9 mouse cellular contexts compared by ENCODE assay signal in genomic region chr19:21135297-21135997, GRCm38 (mm10).
A peak's percentile ranks its signal among the peaks of the same experiment; 100 is the strongest.
DNase-seq lines count a peak whose midpoint lies in the region; ATAC-seq and TF ChIP-seq lines count a peak whose summit lies in the region.
"Had no signal": no experiment of that assay in that cellular context is flagged by ENCODE, and none has a peak within 500 bp of the region (broad histone marks: within the 10 kb centered on the region; RNA-seq: fewer than 3 reads in every experiment).

No protein-coding gene starts in this region.

- no peak for TF ChIP-seq EP300 in stomach, postnatal 0 days (optimal IDR thresholded peaks at IDR 0.05)

- no peak for TF ChIP-seq CTCF in stomach, postnatal 0 days (IDR thresholded peaks at IDR 0.05; ENCODE audit: low read depth)

- DNase-seq in cerebellum, adult 11-12 months, result peak; percentile 85
- DNase-seq in cerebellum, postnatal 14 days, result peak; percentile 93
- no peak for DNase-seq in liver
- no peak for DNase-seq in ovary, postnatal 36 days (ENCODE audit: low spot score)
- no peak for DNase-seq in stomach, postnatal 0 days (ENCODE audit: low spot score)
- DNase-seq in adrenal gland, adult 2 months, result no peak
- DNase-seq: kidney, adult 11 months had no signal

- H3K4me3 ChIP-seq in hindbrain, embryonic 16.5 days (ENCODE audit: low read length), result no peak overlapping the region
- H3K4me3 ChIP-seq in neural tube, embryonic 12.5 days, result no peak overlapping the region
- H3K4me3 ChIP-seq in stomach, postnatal 0 days (ENCODE audit: low read depth, low read length), result no peak overlapping the region

- no peaks in the 10 kb centered on the region for H3K27me3 ChIP-seq in hindbrain, embryonic 16.5 days (replicated peaks; ENCODE audit: control insufficient read depth, insufficient read depth, low read length)
- H3K27me3 ChIP-seq in neural tube, embryonic 12.5 days (replicated peaks), result no peaks in the 10 kb centered on the region
- no peaks in the 10 kb centered on the region for H3K27me3 ChIP-seq in stomach, postnatal 0 days (ENCODE audit: control insufficient read depth, insufficient read depth, low read length)

- WGBS in hindbrain, embryonic 16.5 days, result 12% methylated on average over 6 of the region's 6 CpGs
- 32% methylated on average over 6 of the region's 6 CpGs for WGBS in neural tube, embryonic 12.5 days
- 45% methylated on average over 6 of the region's 6 CpGs for WGBS in stomach, postnatal 0 days

- H3K4me1 ChIP-seq in hindbrain, embryonic 16.5 days (ENCODE audit: control insufficient read depth, insufficient read depth, low read depth, low read length), result peaks cover 7% of the 10 kb centered on the region; the same call in 1 of the 2 replicates
- peaks cover 12% of the 10 kb centered on the region; the same call in 1 of the 2 replicates for H3K4me1 ChIP-seq in neural tube, embryonic 12.5 days
- H3K4me1 ChIP-seq in stomach, postnatal 0 days (replicated peaks; ENCODE audit: control insufficient read depth, insufficient read depth), result no peaks in the 10 kb centered on the region

- no peak overlapping the region for H3K9ac ChIP-seq in hindbrain, embryonic 16.5 days (ENCODE audit: low read depth, low read length)
- no peak overlapping the region for H3K9ac ChIP-seq in neural tube, embryonic 12.5 days
- no peak overlapping the region for H3K9ac ChIP-seq in stomach, postnatal 0 days (ENCODE audit: low read length)

- no peaks in the 10 kb centered on the region for H3K36me3 ChIP-seq in hindbrain, embryonic 16.5 days (ENCODE audit: control insufficient read depth, insufficient read depth, low read length)
- H3K36me3 ChIP-seq in neural tube, embryonic 12.5 days, result no peaks in the 10 kb centered on the region
- no peaks in the 10 kb centered on the region for H3K36me3 ChIP-seq in stomach, postnatal 0 days (ENCODE audit: control insufficient read depth, insufficient read depth, low read length)

- peak; percentile 92 for ATAC-seq in hindbrain, embryonic 16.5 days
- ATAC-seq in neural tube, embryonic 12.5 days (ENCODE audit: low FRiP score, low read depth), result peak; percentile 89
- no peak for ATAC-seq in stomach, postnatal 0 days (ENCODE audit: low FRiP score, low TSS enrichment)

- peak overlapping the region; percentile 26; the same call in 1 of the 2 replicates for H3K27ac ChIP-seq in hindbrain, embryonic 16.5 days (ENCODE audit: low read depth, low read length)
- no peak overlapping the region for H3K27ac ChIP-seq in neural tube, embryonic 12.5 days
- H3K27ac ChIP-seq in stomach, postnatal 0 days (replicated peaks), result no peak overlapping the region

- H3K4me2 ChIP-seq in hindbrain, embryonic 16.5 days (ENCODE audit: low read length), result no peak overlapping the region
- H3K4me2 ChIP-seq in neural tube, embryonic 12.5 days (replicated peaks), result peak overlapping the region; percentile 16; the same call in 1 of the 2 replicates
- no peak overlapping the region for H3K4me2 ChIP-seq in stomach, postnatal 0 days (replicated peaks; ENCODE audit: low read depth)

- no peaks in the 10 kb centered on the region for H3K9me3 ChIP-seq in hindbrain, embryonic 16.5 days (ENCODE audit: control insufficient read depth, low read length)
- no peaks in the 10 kb centered on the region for H3K9me3 ChIP-seq in neural tube, embryonic 12.5 days
- H3K9me3 ChIP-seq in stomach, postnatal 0 days (ENCODE audit: control insufficient read depth, low read length), result no peaks in the 10 kb centered on the region

Comparison
In these comparisons a context has a peak if more than half of its experiments do, and no peak if none do; other contexts are left out.
1. DNase-seq: peak in cerebellum, adult 11-12 months (single experiment) and cerebellum, postnatal 14 days (2 of 2); none in liver (single experiment), ovary, postnatal 36 days (single experiment), stomach, postnatal 0 days (single experiment) and adrenal gland, adult 2 months (single experiment).